Mouse (Mus musculus): ENCODE results near the gene a. TPM values are rescaled to one million over a fixed set of nuclear protein-coding genes. Genes with fewer than 3 reads are reported as not detected.

a gene
- total and polyA plus RNA-seq, 2 experiments from 2014 or later, result 0.90 to 2.9 TPM

- Histone ChIP-seq H3K4me1 (ENCODE audit: insufficient read depth) (no peaks in the 10 kb centered on the region), H3K36me3 (ENCODE audit: insufficient read depth) (no peaks in the 10 kb centered on the region), H3K9me3 (ENCODE audit: low read length) (no peaks in the 10 kb centered on the region), H3K27me3 (ENCODE audit: insufficient read depth, low read length) (no peaks in the 10 kb centered on the region), H3K4me2 (ENCODE audit: low read depth) (no peak overlapping the region), H3K27ac (ENCODE audit: low read depth, low read length) (no peak overlapping the region), H3K9ac (no peak overlapping the region), H3K4me3 (ENCODE audit: low read depth, low read length) (no peak overlapping the region)
- WGBS, result 82% methylated on average over 3 of the region's 3 CpGs
- TF ChIP-seq CTCF (IDR thresholded peaks at IDR 0.05; ENCODE audit: low read depth), result no peak
- no peak for ATAC-seq
- no peak for DNase-seq
Observed at GRCm38 (mm10) chr2:155091743-155092075, 300.5 kb downstream of the a start.

GRCm38 (mm10) chr2:155093418-155093817 is 302.2 kb downstream of the a start:
- Histone ChIP-seq H3K27me3 (ENCODE audit: insufficient read depth, low read length) (no peaks in the 10 kb centered on the region), H3K4me2 (ENCODE audit: low read depth) (no peak overlapping the region), H3K9me3 (ENCODE audit: low read length) (no peaks in the 10 kb centered on the region), H3K4me1 (ENCODE audit: insufficient read depth) (no peaks in the 10 kb centered on the region), H3K36me3 (ENCODE audit: insufficient read depth) (no peaks in the 10 kb centered on the region), H3K4me3 (ENCODE audit: low read depth, low read length) (no peak overlapping the region), H3K27ac (ENCODE audit: low read depth, low read length) (no peak overlapping the region), H3K9ac (no peak overlapping the region)
- WGBS, result 68% methylated on average over 4 of the region's 4 CpGs
- no peak for DNase-seq
- ATAC-seq, result no peak
- TF ChIP-seq CTCF (IDR thresholded peaks at IDR 0.05; ENCODE audit: low read depth), result no peak

GRCm38 (mm10) chr2:155098720-155099380 is 307.6 kb downstream of the a start:
- H3K36me3 ChIP-seq (ENCODE audit: insufficient read depth), result no peaks in the 10 kb centered on the region
- peak; percentile 26 for TF ChIP-seq CTCF (IDR thresholded peaks at IDR 0.05; ENCODE audit: low read depth)
- no peaks in the 10 kb centered on the region for H3K9me3 ChIP-seq (ENCODE audit: low read length)
- H3K4me1 ChIP-seq (ENCODE audit: insufficient read depth), result no peaks in the 10 kb centered on the region
- WGBS, result 89% methylated on average over 9 of the region's 9 CpGs
- H3K27me3 ChIP-seq (ENCODE audit: insufficient read depth, low read length), result no peaks in the 10 kb centered on the region
- ATAC-seq (no peak), DNase-seq (no peak)
- H3K4me2 ChIP-seq (ENCODE audit: low read depth), result no peak overlapping the region
- H3K27ac ChIP-seq (ENCODE audit: low read depth, low read length), result no peak overlapping the region
- no peak overlapping the region for H3K4me3 ChIP-seq (ENCODE audit: low read depth, low read length)
- H3K9ac ChIP-seq, result no peak overlapping the region

- 75% methylated on average over 7 of the region's 7 CpGs for WGBS
- Histone ChIP-seq H3K4me3 (ENCODE audit: low read depth, low read length) (no peak overlapping the region), H3K27me3 (ENCODE audit: insufficient read depth, low read length) (no peaks in the 10 kb centered on the region), H3K9me3 (ENCODE audit: low read length) (no peaks in the 10 kb centered on the region), H3K4me2 (ENCODE audit: low read depth) (no peak overlapping the region), H3K27ac (ENCODE audit: low read depth, low read length) (no peak overlapping the region), H3K36me3 (ENCODE audit: insufficient read depth) (no peaks in the 10 kb centered on the region), H3K9ac (no peak overlapping the region), H3K4me1 (ENCODE audit: insufficient read depth) (no peaks in the 10 kb centered on the region)
- TF ChIP-seq CTCF (IDR thresholded peaks at IDR 0.05; ENCODE audit: low read depth), result no peak
- DNase-seq, result no peak
- no peak for ATAC-seq
Observed at GRCm38 (mm10) chr2:155099421-155099820, 308.2 kb downstream of the a start.

- 88% methylated on average over 14 of the region's 14 CpGs for WGBS
- no peak overlapping the region for H3K27ac ChIP-seq (ENCODE audit: low read depth, low read length)
- no peak for DNase-seq
Observed at GRCm38 (mm10) chr2:155099994-155100795, 309.0 kb downstream of the a start.

More at GRCm38 (mm10) chr2:155099994-155100795, 309.0 kb downstream of the a start:
- Histone ChIP-seq H3K9ac (no peak overlapping the region), H3K4me1 (ENCODE audit: insufficient read depth) (no peaks in the 10 kb centered on the region), H3K27me3 (ENCODE audit: insufficient read depth, low read length) (no peaks in the 10 kb centered on the region), H3K9me3 (ENCODE audit: low read length) (no peaks in the 10 kb centered on the region), H3K4me2 (ENCODE audit: low read depth) (no peak overlapping the region), H3K4me3 (ENCODE audit: low read depth, low read length) (no peak overlapping the region), H3K36me3 (ENCODE audit: insufficient read depth) (no peaks in the 10 kb centered on the region)
- no peak for TF ChIP-seq CTCF (IDR thresholded peaks at IDR 0.05; ENCODE audit: low read depth)
- ATAC-seq, result no peak

Other genes starting within 250 kb of the a start
- gene 1700003F12Rik, start 244.3 kb upstream of the a start, total RNA-seq (2014; rRNA removed), result 1.7 and 6.4 TPM in 2 replicates
- 2.8 and 3.2 TPM in 2 replicates for gene 1700003F12Rik, start 244.3 kb upstream of the a start, polyA plus RNA-seq (2015; fragmentation: Nextera tagmentation; extraction: Ambion mirVana)
- gene Actl10, start 239.6 kb upstream of the a start, total RNA-seq (2014; rRNA removed), result 0.15 and 0.48 TPM in 2 replicates
- gene Actl10, start 239.6 kb upstream of the a start, polyA plus RNA-seq (2015; fragmentation: Nextera tagmentation; extraction: Ambion mirVana), result 0.13 TPM in 1 of 2 replicates, not detected in the other
- gene Necab3, start 232.5 kb upstream of the a start, total RNA-seq (2014; rRNA removed), result 14.5 and 16.3 TPM in 2 replicates
- 14.7 and 17.2 TPM in 2 replicates for gene Necab3, start 232.5 kb upstream of the a start, polyA plus RNA-seq (2015; fragmentation: Nextera tagmentation; extraction: Ambion mirVana)
- 2.8 and 3.0 TPM in 2 replicates for gene E2f1, start 221.5 kb upstream of the a start, total RNA-seq (2014; rRNA removed)
- gene E2f1, start 221.5 kb upstream of the a start, polyA plus RNA-seq (2015; fragmentation: Nextera tagmentation; extraction: Ambion mirVana), result 4.7 and 4.9 TPM in 2 replicates
- gene Pxmp4, start 187.7 kb upstream of the a start, total RNA-seq (2014; rRNA removed), result 13.2 and 15.0 TPM in 2 replicates
- gene Pxmp4, start 187.7 kb upstream of the a start, polyA plus RNA-seq (2015; fragmentation: Nextera tagmentation; extraction: Ambion mirVana), result 16.6 and 17.9 TPM in 2 replicates
- gene Zfp341, start 178.1 kb upstream of the a start, total RNA-seq (2014; rRNA removed), result 8.8 and 10.2 TPM in 2 replicates
- gene Zfp341, start 178.1 kb upstream of the a start, polyA plus RNA-seq (2015; fragmentation: Nextera tagmentation; extraction: Ambion mirVana), result 1.3 and 1.4 TPM in 2 replicates
- 1.1 TPM in 1 of 2 replicates, not detected in the other for gene 4930519P11Rik, start 178.0 kb upstream of the a start, total RNA-seq (2014; rRNA removed)
- 0.64 TPM in 1 of 2 replicates, not detected in the other for gene 4930519P11Rik, start 178.0 kb upstream of the a start, polyA plus RNA-seq (2015; fragmentation: Nextera tagmentation; extraction: Ambion mirVana)
- gene Chmp4b, start 139.7 kb upstream of the a start, total RNA-seq (2014; rRNA removed), result 176 and 191 TPM in 2 replicates
- 28.9 and 29.4 TPM in 2 replicates for gene Chmp4b, start 139.7 kb upstream of the a start, polyA plus RNA-seq (2015; fragmentation: Nextera tagmentation; extraction: Ambion mirVana)
- gene Gm14214, start 21.4 kb upstream of the a start, total RNA-seq (2014; rRNA removed), result not detected in 2 replicates
- gene Gm14214, start 21.4 kb upstream of the a start, polyA plus RNA-seq (2015; fragmentation: Nextera tagmentation; extraction: Ambion mirVana), result not detected in 2 replicates
- 174 and 222 TPM in 2 replicates for gene Raly, start 306 bp upstream of the a start, total RNA-seq (2014; rRNA removed)
- 22.2 and 23.6 TPM in 2 replicates for gene Raly, start 306 bp upstream of the a start, polyA plus RNA-seq (2015; fragmentation: Nextera tagmentation; extraction: Ambion mirVana)
- 76.4 and 81.3 TPM in 2 replicates for gene Eif2s2, start 101.5 kb downstream of the a start, total RNA-seq (2014; rRNA removed)
- 103 and 127 TPM in 2 replicates for gene Eif2s2, start 101.5 kb downstream of the a start, polyA plus RNA-seq (2015; fragmentation: Nextera tagmentation; extraction: Ambion mirVana)
- 0.08 TPM in 1 of 2 replicates, not detected in the other for gene Gm14226, start 226.9 kb downstream of the a start, total RNA-seq (2014; rRNA removed)
- gene Gm14226, start 226.9 kb downstream of the a start, polyA plus RNA-seq (2015; fragmentation: Nextera tagmentation; extraction: Ambion mirVana), result 0.05 TPM in 1 of 2 replicates, not detected in the other

Measured in forebrain, postnatal 0 days (tissue).